Mouse (Mus musculus): Measurements from ENCODE around the gene Tal1. TPM values are rescaled to one million over a fixed set of nuclear protein-coding genes. Genes with fewer than 3 reads are reported as not detected.

The Tal1 gene
- polyA plus RNA-seq, 1 experiment from 2014 or later: 0.25 TPM

GRCm38 (mm10) chr4:115094056-115094455 is 37.8 kb downstream of the Tal1 start:
- Histone ChIP-seq H3K4me1 (replicated peaks; ENCODE audit: control insufficient read depth, insufficient read depth, low read length) (peaks cover 9% of the 10 kb centered on the region), H3K27ac (ENCODE audit: low read length) (no peak overlapping the region), H3K9ac (replicated peaks; ENCODE audit: low read depth, low read length) (no peak overlapping the region), H3K4me3 (replicated peaks; ENCODE audit: low read length) (no peak overlapping the region), H3K27me3 (replicated peaks; ENCODE audit: control insufficient read depth, insufficient read depth, low read length) (peaks cover 30% of the 10 kb centered on the region), H3K9me3 (ENCODE audit: control insufficient read depth, low read length) (no peaks in the 10 kb centered on the region), H3K4me2 (ENCODE audit: low read length) (no peak overlapping the region), H3K36me3 (ENCODE audit: control insufficient read depth, insufficient read depth) (no peaks in the 10 kb centered on the region)
- 80% methylated on average over 2 of the region's 2 CpGs for WGBS
- ATAC-seq: no peak

GRCm38 (mm10) chr4:115095671-115096434 is 39.6 kb downstream of the Tal1 start:
- peak; percentile 54 for ATAC-seq
- H3K4me2 ChIP-seq (ENCODE audit: low read length): peak overlapping the region; percentile 56
- no peaks in the 10 kb centered on the region for H3K9me3 ChIP-seq (ENCODE audit: control insufficient read depth, low read length)
- peaks cover 28% of the 10 kb centered on the region for H3K27me3 ChIP-seq (replicated peaks; ENCODE audit: control insufficient read depth, insufficient read depth, low read length)
- H3K9ac ChIP-seq (replicated peaks; ENCODE audit: low read depth, low read length): peak overlapping the region; percentile 55
- WGBS: under 1% methylated on average over 27 of the region's 31 CpGs
- no peak overlapping the region for H3K27ac ChIP-seq (ENCODE audit: low read length)
- peak overlapping the region; percentile 43 for H3K4me3 ChIP-seq (replicated peaks; ENCODE audit: low read length)
- no peaks in the 10 kb centered on the region for H3K36me3 ChIP-seq (ENCODE audit: control insufficient read depth, insufficient read depth)
- H3K4me1 ChIP-seq (replicated peaks; ENCODE audit: control insufficient read depth, insufficient read depth, low read length): peaks cover 9% of the 10 kb centered on the region

DNA sequence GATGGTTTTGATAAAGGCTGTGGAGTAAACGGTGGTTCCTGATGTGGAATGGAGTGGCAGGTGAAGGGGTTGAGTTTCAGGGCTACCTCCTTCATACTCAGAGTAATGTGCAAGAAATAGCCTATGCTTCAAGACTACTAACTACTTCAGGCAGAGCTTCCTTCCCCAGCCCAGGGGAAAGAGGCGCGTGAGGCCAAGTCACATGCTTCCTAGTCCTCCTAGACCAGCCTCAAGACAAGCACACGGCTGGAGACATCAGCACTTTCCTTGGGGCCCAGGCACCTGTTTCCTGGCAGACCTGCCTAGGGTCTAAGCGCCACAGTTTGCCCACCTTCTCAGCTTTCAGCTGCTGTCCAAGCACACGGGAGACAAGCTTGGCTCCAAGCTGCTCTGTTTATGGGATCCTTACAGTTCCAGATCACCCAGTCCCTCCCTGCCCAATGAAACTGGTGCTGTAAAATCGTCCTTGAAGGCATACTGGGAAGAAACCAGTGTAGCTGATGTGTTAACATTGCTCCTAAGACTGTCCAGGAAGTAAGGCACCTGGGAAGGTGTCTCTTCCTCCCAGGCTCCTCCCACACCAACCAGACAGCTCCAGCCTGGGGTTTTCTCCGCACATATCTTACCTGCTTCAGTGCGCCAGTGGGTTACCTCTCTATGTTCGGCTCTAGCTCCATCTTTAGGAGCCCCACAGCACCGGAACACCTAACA is 40.4 kb downstream of the Tal1 start:
- Histone ChIP-seq H3K27me3 (replicated peaks; ENCODE audit: control insufficient read depth, insufficient read depth, low read length) (peaks cover 28% of the 10 kb centered on the region), H3K36me3 (ENCODE audit: control insufficient read depth, insufficient read depth) (no peaks in the 10 kb centered on the region), H3K4me2 (ENCODE audit: low read length) (peak overlapping the region; percentile 40), H3K27ac (ENCODE audit: low read length) (no peak overlapping the region), H3K4me1 (replicated peaks; ENCODE audit: control insufficient read depth, insufficient read depth, low read length) (peaks cover 9% of the 10 kb centered on the region), H3K9ac (replicated peaks; ENCODE audit: low read depth, low read length) (no peak overlapping the region), H3K4me3 (replicated peaks; ENCODE audit: low read length) (no peak overlapping the region), H3K9me3 (ENCODE audit: control insufficient read depth, low read length) (no peaks in the 10 kb centered on the region)
- 17% methylated on average over 11 of the region's 11 CpGs for WGBS
- peak; percentile 36; the same call in 1 of the 2 replicates for ATAC-seq

- Histone ChIP-seq H3K4me3 (replicated peaks; ENCODE audit: low read length) (no peak overlapping the region), H3K9me3 (ENCODE audit: control insufficient read depth, low read length) (no peaks in the 10 kb centered on the region), H3K4me2 (ENCODE audit: low read length) (peak overlapping the region; percentile 40), H3K27ac (ENCODE audit: low read length) (no peak overlapping the region), H3K36me3 (ENCODE audit: control insufficient read depth, insufficient read depth) (no peaks in the 10 kb centered on the region), H3K9ac (replicated peaks; ENCODE audit: low read depth, low read length) (no peak overlapping the region), H3K4me1 (replicated peaks; ENCODE audit: control insufficient read depth, insufficient read depth, low read length) (peaks cover 9% of the 10 kb centered on the region), H3K27me3 (replicated peaks; ENCODE audit: control insufficient read depth, insufficient read depth, low read length) (peaks cover 28% of the 10 kb centered on the region)
- ATAC-seq: no peak
- WGBS: under 1% methylated on average over 6 of the region's 6 CpGs
Observed at GRCm38 (mm10) chr4:115097146-115097496, 40.9 kb downstream of the Tal1 start.

DNA sequence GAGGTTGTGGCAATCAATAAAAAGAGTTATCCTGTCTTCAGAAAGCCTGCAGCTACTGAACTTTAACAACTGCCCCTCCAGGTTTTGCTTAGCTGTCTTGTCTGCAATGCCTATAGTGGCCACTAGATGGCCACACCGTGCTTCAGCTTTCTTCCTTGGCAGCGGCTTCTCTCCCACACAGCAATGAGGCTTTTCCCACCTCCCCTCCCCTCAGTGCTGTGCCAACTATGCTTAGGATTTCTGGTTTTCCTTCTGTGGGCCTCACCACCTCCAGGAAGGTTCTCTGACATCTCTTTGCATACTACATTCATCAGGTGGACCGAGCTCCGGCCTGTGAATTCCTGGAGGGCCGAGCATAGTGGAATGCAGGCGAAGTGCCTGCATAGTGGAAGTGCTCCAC is 45.5 kb downstream of the Tal1 start:
- Histone ChIP-seq H3K36me3 (ENCODE audit: control insufficient read depth, insufficient read depth) (no peaks in the 10 kb centered on the region), H3K9ac (replicated peaks; ENCODE audit: low read depth, low read length) (no peak overlapping the region), H3K4me2 (ENCODE audit: low read length) (no peak overlapping the region), H3K4me3 (replicated peaks; ENCODE audit: low read length) (no peak overlapping the region), H3K27ac (ENCODE audit: low read length) (no peak overlapping the region), H3K9me3 (ENCODE audit: control insufficient read depth, low read length) (no peaks in the 10 kb centered on the region), H3K4me1 (replicated peaks; ENCODE audit: control insufficient read depth, insufficient read depth, low read length) (0 out of 2 replicates have a peak, but pooled peaks cover 3% of the 10 kb centered on the region), H3K27me3 (replicated peaks; ENCODE audit: control insufficient read depth, insufficient read depth, low read length) (peaks cover 13% of the 10 kb centered on the region)
- ATAC-seq: peak; percentile 81
- WGBS: 35% methylated on average over 6 of the region's 6 CpGs

DNA sequence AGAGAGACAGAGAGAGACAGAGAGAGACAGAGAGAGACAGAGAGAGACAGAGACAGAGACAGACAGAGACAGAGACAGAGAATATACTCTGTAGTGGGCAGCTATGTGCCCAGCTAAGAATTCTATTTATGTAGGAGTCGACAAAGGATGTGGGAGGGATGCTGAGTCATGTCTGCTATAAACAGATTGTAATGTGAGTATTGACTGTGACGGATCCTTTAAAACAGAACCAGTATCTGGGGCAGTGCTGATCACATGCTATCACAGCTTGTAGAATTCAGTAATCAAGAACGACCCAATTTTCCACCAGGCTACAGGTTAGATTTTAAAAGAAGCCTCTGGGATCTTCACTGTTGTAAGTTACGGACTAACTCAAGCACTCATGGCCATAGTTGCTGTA is 47.3 kb downstream of the Tal1 start:
- Histone ChIP-seq H3K27me3 (replicated peaks; ENCODE audit: control insufficient read depth, insufficient read depth, low read length) (no peaks in the 10 kb centered on the region), H3K4me3 (replicated peaks; ENCODE audit: low read length) (no peak overlapping the region), H3K9ac (replicated peaks; ENCODE audit: low read depth, low read length) (no peak overlapping the region), H3K4me2 (ENCODE audit: low read length) (no peak overlapping the region), H3K27ac (ENCODE audit: low read length) (no peak overlapping the region), H3K9me3 (ENCODE audit: control insufficient read depth, low read length) (no peaks in the 10 kb centered on the region), H3K36me3 (ENCODE audit: control insufficient read depth, insufficient read depth) (no peaks in the 10 kb centered on the region), H3K4me1 (replicated peaks; ENCODE audit: control insufficient read depth, insufficient read depth, low read length) (no peaks in the 10 kb centered on the region)
- WGBS: 64% methylated on average over 4 of the region's 4 CpGs
- no peak for ATAC-seq

- ATAC-seq: no peak
- no peak overlapping the region for H3K9ac ChIP-seq (replicated peaks; ENCODE audit: low read depth, low read length)
- H3K4me3 ChIP-seq (replicated peaks; ENCODE audit: low read length): no peak overlapping the region
- WGBS: 77% methylated on average over 2 of the region's 2 CpGs
- H3K27me3 ChIP-seq (replicated peaks; ENCODE audit: control insufficient read depth, insufficient read depth, low read length): no peaks in the 10 kb centered on the region
- no peak overlapping the region for H3K27ac ChIP-seq (ENCODE audit: low read length)
- 0 out of 2 replicates have a peak, but pooled peaks cover 2% of the 10 kb centered on the region for H3K9me3 ChIP-seq (ENCODE audit: control insufficient read depth, low read length)
- H3K36me3 ChIP-seq (ENCODE audit: control insufficient read depth, insufficient read depth): no peaks in the 10 kb centered on the region
- no peak overlapping the region for H3K4me2 ChIP-seq (ENCODE audit: low read length)
- no peaks in the 10 kb centered on the region for H3K4me1 ChIP-seq (replicated peaks; ENCODE audit: control insufficient read depth, insufficient read depth, low read length)
Observed at GRCm38 (mm10) chr4:115111167-115111566, 54.9 kb downstream of the Tal1 start.

- 20% methylated on average over 5 of the region's 5 CpGs for WGBS
- H3K4me1 ChIP-seq (replicated peaks; ENCODE audit: control insufficient read depth, insufficient read depth, low read length): no peaks in the 10 kb centered on the region
- H3K27me3 ChIP-seq (replicated peaks; ENCODE audit: control insufficient read depth, insufficient read depth, low read length): no peaks in the 10 kb centered on the region
- 0 out of 2 replicates have a peak, but pooled peaks cover 2% of the 10 kb centered on the region for H3K9me3 ChIP-seq (ENCODE audit: control insufficient read depth, low read length)
- ATAC-seq: no peak
- no peak overlapping the region for H3K4me2 ChIP-seq (ENCODE audit: low read length)
- no peak overlapping the region for H3K4me3 ChIP-seq (replicated peaks; ENCODE audit: low read length)
- H3K36me3 ChIP-seq (ENCODE audit: control insufficient read depth, insufficient read depth): no peaks in the 10 kb centered on the region
- H3K9ac ChIP-seq (replicated peaks; ENCODE audit: low read depth, low read length): no peak overlapping the region
- H3K27ac ChIP-seq (ENCODE audit: low read length): no peak overlapping the region
Observed at GRCm38 (mm10) chr4:115113266-115113665, 57.0 kb downstream of the Tal1 start.

GRCm38 (mm10) chr4:115119642-115120041 is 63.4 kb downstream of the Tal1 start:
- no peaks in the 10 kb centered on the region for H3K4me1 ChIP-seq (replicated peaks; ENCODE audit: control insufficient read depth, insufficient read depth, low read length)
- H3K4me2 ChIP-seq (ENCODE audit: low read length): no peak overlapping the region
- H3K36me3 ChIP-seq (ENCODE audit: control insufficient read depth, insufficient read depth): no peaks in the 10 kb centered on the region
- no peak overlapping the region for H3K4me3 ChIP-seq (replicated peaks; ENCODE audit: low read length)
- no peak overlapping the region for H3K9ac ChIP-seq (replicated peaks; ENCODE audit: low read depth, low read length)
- no peak overlapping the region for H3K27ac ChIP-seq (ENCODE audit: low read length)
- 0 out of 2 replicates have a peak, but pooled peaks cover 2% of the 10 kb centered on the region for H3K9me3 ChIP-seq (ENCODE audit: control insufficient read depth, low read length)
- 84% methylated on average over 3 of the region's 3 CpGs for WGBS
- no peak for ATAC-seq
- no peaks in the 10 kb centered on the region for H3K27me3 ChIP-seq (replicated peaks; ENCODE audit: control insufficient read depth, insufficient read depth, low read length)

All from forebrain, embryonic 16.5 days (tissue).